ENCODE assay signal across 26 mouse cellular contexts in genomic region chr11:107905364-107905763, GRCm38 (mm10). TPM values are rescaled to one million over a fixed set of nuclear protein-coding genes. Genes with fewer than 3 reads are reported as not detected.
DNase-seq lines count a peak whose midpoint lies in the region; ATAC-seq and TF ChIP-seq lines count a peak whose summit lies in the region.
"Had no signal": no experiment of that assay in that cellular context is flagged by ENCODE, and none has a peak within 500 bp of the region (broad histone marks: within the 10 kb centered on the region; RNA-seq: fewer than 3 reads in every experiment).

No protein-coding gene starts in this region.

- no peak for TF ChIP-seq CTCF in olfactory bulb, adult 2 months (IDR thresholded peaks at IDR 0.05; ENCODE audit: insufficient read depth, low read depth, low read length)

- TF ChIP-seq POLR2A in olfactory bulb, adult 2 months (IDR thresholded peaks at IDR 0.05; ENCODE audit: insufficient read depth, low read depth, low read length): no peak

- no peaks in the 10 kb centered on the region for H3K9me3 ChIP-seq in hindbrain, embryonic 15.5 days
- H3K9me3 ChIP-seq in hindbrain, embryonic 10.5 days: peaks cover 8% of the 10 kb centered on the region; the same call in 1 of the 2 replicates
- no peaks in the 10 kb centered on the region for H3K9me3 ChIP-seq in neural tube, embryonic 12.5 days
- H3K9me3 ChIP-seq: forebrain, embryonic 12.5 days; intestine, embryonic 15.5 days; stomach, embryonic 15.5 days had no signal

- 35% methylated on average over 9 of the region's 9 CpGs for WGBS in hindbrain, embryonic 15.5 days
- WGBS in hindbrain, embryonic 10.5 days: 80% methylated on average over 9 of the region's 9 CpGs
- WGBS in neural tube, embryonic 12.5 days: 66% methylated on average over 9 of the region's 9 CpGs
- 40% methylated on average over 9 of the region's 9 CpGs for WGBS in olfactory bulb, adult 2 months

- no peak overlapping the region for H3K4me2 ChIP-seq in hindbrain, embryonic 15.5 days
- H3K4me2 ChIP-seq in neural tube, embryonic 12.5 days (replicated peaks): no peak overlapping the region
- H3K4me2 ChIP-seq: forebrain, embryonic 12.5 days; heart, embryonic 13.5 days; intestine, embryonic 15.5 days; stomach, embryonic 15.5 days had no signal

- peaks cover 21% of the 10 kb centered on the region for H3K4me1 ChIP-seq in hindbrain, embryonic 15.5 days (replicated peaks)
- H3K4me1 ChIP-seq in hindbrain, embryonic 10.5 days (replicated peaks): peaks cover 17% of the 10 kb centered on the region
- peaks cover 8% of the 10 kb centered on the region; the same call in 1 of the 2 replicates for H3K4me1 ChIP-seq in neural tube, embryonic 12.5 days
- H3K4me1 ChIP-seq in olfactory bulb, adult 2 months (ENCODE audit: control insufficient read depth, insufficient read depth, low read length): peaks cover 49% of the 10 kb centered on the region
- H3K4me1 ChIP-seq: intestine, embryonic 15.5 days; stomach, embryonic 15.5 days had no signal

- ATAC-seq in hindbrain, embryonic 15.5 days (ENCODE audit: low FRiP score, low read depth): peak; percentile 39; the same call in 1 of the 2 replicates
- ATAC-seq in neural tube, embryonic 12.5 days (ENCODE audit: low FRiP score, low read depth): peak; percentile 53; the same call in 1 of the 2 replicates
- ATAC-seq: CD4-positive, CD25-positive, alpha-beta regulatory T cell, adult 4 months; intestine, embryonic 15.5 days had no signal

- no peaks in the 10 kb centered on the region for H3K27me3 ChIP-seq in hindbrain, embryonic 15.5 days
- H3K27me3 ChIP-seq in hindbrain, embryonic 10.5 days (ENCODE audit: insufficient read depth, poor library complexity, severe bottlenecking): no peaks in the 10 kb centered on the region
- H3K27me3 ChIP-seq in neural tube, embryonic 12.5 days (replicated peaks): no peaks in the 10 kb centered on the region
- H3K27me3 ChIP-seq: forebrain, embryonic 12.5 days; heart, embryonic 13.5 days; intestine, embryonic 15.5 days; stomach, embryonic 15.5 days had no signal

- H3K4me3 ChIP-seq in hindbrain, embryonic 15.5 days: no peak overlapping the region
- H3K4me3 ChIP-seq in hindbrain, embryonic 10.5 days: no peak overlapping the region
- H3K4me3 ChIP-seq in neural tube, embryonic 12.5 days: no peak overlapping the region
- H3K4me3 ChIP-seq in olfactory bulb, adult 2 months (ENCODE audit: insufficient read depth, low read depth, low read length): no peak overlapping the region
- H3K4me3 ChIP-seq: erythroblast, embryonic 14.5 days; forebrain, embryonic 12.5 days; heart, embryonic 13.5 days; intestine, embryonic 15.5 days; stomach, embryonic 15.5 days had no signal

- no peak overlapping the region for H3K27ac ChIP-seq in hindbrain, embryonic 15.5 days (replicated peaks)
- H3K27ac ChIP-seq in hindbrain, embryonic 10.5 days: no peak overlapping the region
- no peak overlapping the region for H3K27ac ChIP-seq in neural tube, embryonic 12.5 days
- peak overlapping the region; percentile 44; the same call in 1 of the 2 replicates for H3K27ac ChIP-seq in olfactory bulb, adult 2 months (ENCODE audit: insufficient read depth, low read depth, low read length)
- H3K27ac ChIP-seq: forebrain, embryonic 12.5 days; heart, embryonic 13.5 days; intestine, embryonic 15.5 days; kidney, postnatal 0 days; liver, embryonic 14.5 days; macrophage; stomach, embryonic 15.5 days had no signal

- no peaks in the 10 kb centered on the region for H3K36me3 ChIP-seq in hindbrain, embryonic 15.5 days
- no peaks in the 10 kb centered on the region for H3K36me3 ChIP-seq in hindbrain, embryonic 10.5 days
- H3K36me3 ChIP-seq in neural tube, embryonic 12.5 days: no peaks in the 10 kb centered on the region
- H3K36me3 ChIP-seq: forebrain, embryonic 12.5 days; heart, embryonic 13.5 days; intestine, embryonic 15.5 days; stomach, embryonic 15.5 days had no signal

- DNase-seq in cerebellum, postnatal 14 days: peak; percentile 70 to 80
- DNase-seq in cerebellum, adult 9-11 months: no peak
- DNase-seq in hindbrain, embryonic 10.5 days (ENCODE audit: low spot score): no peak
- DNase-seq in neural tube, embryonic 10.5 days (ENCODE audit: extremely low spot score, low spot score): no peak
- DNase-seq in kidney, adult 9 months: no peak
- DNase-seq: gastrocnemius, postnatal 10 days; heart, postnatal 10 days; kidney, adult 2 months; kidney, postnatal 4 days; layer of hippocampus, postnatal 36 days; liver; lung, adult 2 months; lung, postnatal 10 days; right cerebral cortex, postnatal 25 days had no signal

- no peak overlapping the region for H3K9ac ChIP-seq in hindbrain, embryonic 15.5 days
- no peak overlapping the region for H3K9ac ChIP-seq in neural tube, embryonic 12.5 days
- H3K9ac ChIP-seq: forebrain, embryonic 12.5 days; heart, embryonic 13.5 days; intestine, embryonic 15.5 days; liver, embryonic 14.5 days; stomach, embryonic 15.5 days had no signal

RNA-seq across cellular contexts. Expression of gene Cacng5, which starts 9.5 kb away (rescaled TPM):
- polyA plus RNA-seq in hindbrain, embryonic 15.5 days (2015; fragmentation: Nextera tagmentation; extraction: Ambion mirVana): 10.7 and 11.5 TPM in 2 replicates
- 0.66 and 1.2 TPM in 2 replicates for polyA plus RNA-seq in hindbrain, embryonic 10.5 days (2016; fragmentation: Nextera tagmentation; extraction: Ambion mirVana)
- 4.8 and 5.0 TPM in 2 replicates for polyA plus RNA-seq in neural tube, embryonic 12.5 days (2016; fragmentation: Nextera tagmentation; extraction: Ambion mirVana)
- polyA plus RNA-seq in olfactory bulb, adult 2 months (2012; ENCODE audit: insufficient read depth, insufficient read length, low replicate concordance, missing spikeins): 289 TPM in 1 of 2 replicates, not detected in the other
- polyA plus RNA-seq: CD4-positive, CD25-positive, alpha-beta regulatory T cell, adult 4 months; erythroblast, embryonic 14.5 days; macrophage had no signal

Comparison
In these comparisons a context has a peak if more than half of its experiments do, and no peak if none do; other contexts are left out.
1. DNase-seq: peak in cerebellum, postnatal 14 days (2 of 2); none in cerebellum, adult 9-11 months (single experiment), hindbrain, embryonic 10.5 days (single experiment), neural tube, embryonic 10.5 days (single experiment) and kidney, adult 9 months (single experiment).